Mouse (Mus musculus) ES-Bruce4 (cell line): ENCODE results near the gene Atp2b2. TPM values are rescaled to one million over a fixed set of nuclear protein-coding genes. Genes with fewer than 3 reads are reported as not detected.

Experiments used
- H3K27ac ChIP-seq: 2 replicates; pipeline ENCODE4 v1.5.1; 2012; ENCODE audit warnings: low read length, inconsistent platforms; ENCODE audit not compliant: insufficient read depth
- H3K27me3 ChIP-seq: 2 replicates; pipeline ENCODE4 v1.6.1; 2012; ENCODE audit warnings: mild to moderate bottlenecking, low read length, inconsistent platforms; ENCODE audit not compliant: control insufficient read depth, poor library complexity, insufficient read depth, severe bottlenecking
- H3K36me3 ChIP-seq: 2 replicates; pipeline ENCODE4 v1.6.1; 2012; ENCODE audit warnings: inconsistent platforms, mild to moderate bottlenecking, low read length, moderate library complexity; ENCODE audit not compliant: control insufficient read depth, poor library complexity, insufficient read depth, severe bottlenecking
- H3K4me1 ChIP-seq: one replicate; pipeline ENCODE4 v1.8.1; 2011; ENCODE audit warnings: low read length; ENCODE audit not compliant: control insufficient read depth, insufficient read depth
- H3K4me3 ChIP-seq: 2 replicates; pipeline ENCODE4 v1.5.1; 2011; ENCODE audit warnings: low read depth, mild to moderate bottlenecking, low read length
- H3K9ac ChIP-seq: 2 replicates; pipeline ENCODE4 v1.6.1; 2012; ENCODE audit warnings: low read depth, mild to moderate bottlenecking, inconsistent platforms; ENCODE audit not compliant: poor library complexity, severe bottlenecking
- H3K9me3 ChIP-seq: replicated peaks from 2 replicates; pipeline ENCODE4 v1.6.1; 2012; ENCODE audit warnings: mild to moderate bottlenecking, low read length, inconsistent platforms; ENCODE audit not compliant: control insufficient read depth, poor library complexity, insufficient read depth, severe bottlenecking
- CTCF ChIP-seq: IDR thresholded peaks from one replicate; pipeline ENCODE4 v1.8.1; 2011; ENCODE audit warnings: low read depth, low read length
- EP300 ChIP-seq: IDR thresholded peaks from 2 replicates; pipeline ENCODE4 v1.6.1; 2011; ENCODE audit warnings: low read depth, low read length; ENCODE audit not compliant: insufficient read depth
- POLR2A ChIP-seq: IDR thresholded peaks from one replicate; pipeline ENCODE4 v1.8.1; 2011; ENCODE audit warnings: low read length; ENCODE audit not compliant: insufficient read depth
- polyA plus RNA-seq: library from polyadenylated mRNA; stranded (reverse); fragments of >200 nt; gene quantifications from 2 replicates; pipeline ENCODE4 v1.2.4, GENCODE M21; 2011; ENCODE audit warnings: low read depth; ENCODE audit not compliant: missing spikeins, insufficient read depth, insufficient read length

Atp2b2 gene
- polyA plus RNA-seq, 1 experiment: 0.42 TPM

DNA sequence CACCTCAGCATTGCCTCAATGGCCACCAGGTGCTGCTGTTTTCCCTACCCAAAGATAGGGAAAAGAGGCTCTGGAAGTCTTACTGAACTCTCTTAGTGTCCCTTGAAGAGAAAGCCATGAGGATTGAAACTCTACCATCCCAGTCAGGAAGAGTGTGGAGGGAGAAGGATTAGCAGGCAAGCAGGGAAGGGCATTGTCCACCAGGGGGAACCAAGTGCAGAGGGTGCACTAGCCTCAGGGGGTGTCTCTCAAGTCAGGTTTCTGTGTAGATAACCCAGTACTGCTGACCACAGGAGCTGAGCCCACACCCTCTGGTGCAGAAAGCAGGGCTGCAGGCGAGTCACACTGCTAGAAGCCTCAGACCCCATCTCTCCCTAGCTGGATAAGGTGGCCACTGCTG lies 203.9 kb downstream of the Atp2b2 start:
- no peak overlapping the region for H3K9ac ChIP-seq
- H3K27me3 ChIP-seq: no peaks in the 10 kb centered on the region
- no peaks in the 10 kb centered on the region for H3K36me3 ChIP-seq
- H3K9me3 ChIP-seq: no peaks in the 10 kb centered on the region
- no peaks in the 10 kb centered on the region for H3K4me1 ChIP-seq
- H3K27ac ChIP-seq: no peak overlapping the region
- no peak overlapping the region for H3K4me3 ChIP-seq
- TF ChIP-seq EP300 (no peak), POLR2A (no peak), CTCF (no peak)

DNA sequence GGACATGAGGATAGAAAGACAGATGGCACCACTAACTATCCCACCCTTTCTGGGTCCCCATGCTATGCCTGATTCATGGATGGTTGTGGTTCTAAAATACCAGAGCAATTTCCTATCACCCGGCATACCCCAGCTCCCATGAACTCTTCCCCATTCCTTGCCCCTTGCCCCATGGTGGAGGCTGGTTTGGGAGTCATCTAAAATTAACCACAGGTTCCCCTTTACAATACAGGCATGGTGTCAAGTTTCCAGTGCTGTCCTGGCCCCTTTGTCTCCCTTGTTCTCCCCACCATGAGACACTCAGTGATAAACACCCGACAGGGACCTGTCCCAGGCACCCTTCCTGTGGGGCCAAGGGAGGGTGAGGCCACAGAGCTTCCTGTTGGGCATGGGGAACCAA lies 204.7 kb downstream of the Atp2b2 start:
- Histone ChIP-seq H3K4me1 (no peaks in the 10 kb centered on the region), H3K9me3 (no peaks in the 10 kb centered on the region), H3K9ac (no peak overlapping the region), H3K27ac (no peak overlapping the region), H3K36me3 (no peaks in the 10 kb centered on the region), H3K27me3 (no peaks in the 10 kb centered on the region), H3K4me3 (no peak overlapping the region)
- TF ChIP-seq CTCF (no peak), EP300 (no peak), POLR2A (no peak)

DNA sequence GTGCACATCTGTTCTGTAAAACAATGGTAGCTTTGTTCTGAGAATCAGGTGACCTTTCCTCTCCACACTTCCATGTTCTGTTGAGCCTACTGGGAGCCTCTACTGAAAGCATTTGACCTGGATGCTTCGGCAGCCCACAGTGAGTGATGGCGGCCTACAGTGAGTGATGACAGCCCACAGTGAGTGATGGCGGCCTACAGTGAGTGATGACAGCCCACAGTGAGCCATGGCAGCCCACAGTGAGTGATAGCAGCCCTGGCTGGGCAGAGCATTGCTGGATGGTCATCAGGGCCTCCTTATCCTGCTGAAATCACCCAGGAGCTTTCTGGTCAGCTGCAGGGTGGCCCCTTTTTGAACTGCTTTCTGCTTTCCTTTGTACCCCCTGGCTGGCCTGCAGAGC lies 205.9 kb downstream of the Atp2b2 start:
- no peak for TF ChIP-seq POLR2A
- no peak for TF ChIP-seq CTCF
- Histone ChIP-seq H3K9ac (no peak overlapping the region), H3K27me3 (no peaks in the 10 kb centered on the region), H3K36me3 (no peaks in the 10 kb centered on the region), H3K9me3 (no peaks in the 10 kb centered on the region), H3K4me1 (no peaks in the 10 kb centered on the region), H3K4me3 (no peak overlapping the region), H3K27ac (no peak overlapping the region)

DNA sequence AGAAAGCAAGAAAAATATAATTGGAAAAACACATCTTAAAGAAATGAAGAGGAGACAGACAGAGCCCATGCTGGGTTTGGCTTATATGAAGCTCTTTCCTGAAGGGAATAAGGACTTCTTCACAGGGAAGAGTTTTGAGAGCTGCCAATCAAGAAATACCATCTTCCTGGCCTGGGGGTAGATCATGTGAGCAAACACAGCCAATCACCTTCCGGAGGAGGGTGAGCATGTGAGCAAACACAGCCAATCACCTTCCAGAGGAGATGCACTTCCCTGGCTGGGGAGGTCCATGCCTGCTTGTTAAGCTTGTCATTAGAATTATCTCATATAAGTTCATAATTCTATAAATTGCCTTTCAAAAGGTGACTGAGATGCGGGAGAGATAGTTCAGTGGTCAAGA lies 211.9 kb downstream of the Atp2b2 start:
- TF ChIP-seq POLR2A (no peak), CTCF (no peak), EP300 (no peak)
- Histone ChIP-seq H3K27ac (no peak overlapping the region), H3K36me3 (no peaks in the 10 kb centered on the region), H3K4me3 (no peak overlapping the region), H3K27me3 (no peaks in the 10 kb centered on the region), H3K4me1 (no peaks in the 10 kb centered on the region), H3K9me3 (no peaks in the 10 kb centered on the region), H3K9ac (no peak overlapping the region)

DNA sequence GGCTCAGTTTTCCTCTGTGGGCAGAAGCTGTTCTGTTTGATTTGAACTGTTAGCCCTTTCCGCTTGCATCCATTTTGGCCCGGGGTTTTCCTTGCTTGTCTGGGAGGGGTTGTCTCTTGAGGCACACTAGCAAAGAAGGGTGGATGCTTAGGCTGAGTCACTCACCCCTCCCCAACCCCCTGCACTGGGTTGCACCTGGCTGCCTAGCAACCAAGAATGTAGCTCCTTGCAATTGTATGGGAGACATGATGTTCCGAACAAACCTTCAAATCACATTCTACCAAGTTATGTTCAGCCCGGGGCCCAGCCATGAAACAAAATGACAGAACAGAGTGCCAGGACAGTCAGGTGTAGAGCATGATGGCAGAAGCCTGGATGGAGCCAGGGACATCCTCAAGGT lies 215.1 kb downstream of the Atp2b2 start:
- Histone ChIP-seq H3K4me3 (no peak overlapping the region), H3K36me3 (no peaks in the 10 kb centered on the region), H3K9me3 (no peaks in the 10 kb centered on the region), H3K27me3 (no peaks in the 10 kb centered on the region), H3K4me1 (no peaks in the 10 kb centered on the region), H3K9ac (no peak overlapping the region), H3K27ac (no peak overlapping the region)
- no peak for TF ChIP-seq CTCF
- no peak for TF ChIP-seq EP300
- no peak for TF ChIP-seq POLR2A

DNA sequence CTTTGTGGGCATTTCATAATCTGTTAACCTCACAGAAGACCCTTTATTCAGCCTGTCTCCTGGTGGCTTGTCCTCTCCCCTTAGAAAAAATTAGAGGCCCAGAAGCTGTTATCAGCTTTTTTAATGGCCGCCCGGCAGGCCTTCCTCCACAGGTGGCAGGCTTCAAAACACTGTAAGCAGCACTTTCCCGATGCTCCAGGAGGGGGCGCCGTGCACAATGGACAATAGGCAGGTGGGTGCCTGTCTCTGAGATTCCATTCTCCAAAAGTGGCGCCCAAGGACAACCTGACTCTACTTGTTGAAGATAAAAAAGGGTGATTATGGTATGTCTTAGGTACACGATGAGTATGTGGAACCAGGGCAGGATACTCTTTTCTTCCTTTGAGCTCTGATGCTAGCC lies 220.0 kb downstream of the Atp2b2 start:
- no peaks in the 10 kb centered on the region for H3K9me3 ChIP-seq
- H3K27ac ChIP-seq: no peak overlapping the region
- H3K27me3 ChIP-seq: no peaks in the 10 kb centered on the region
- no peaks in the 10 kb centered on the region for H3K4me1 ChIP-seq
- no peaks in the 10 kb centered on the region for H3K36me3 ChIP-seq
- H3K4me3 ChIP-seq: no peak overlapping the region
- H3K9ac ChIP-seq: no peak overlapping the region
- TF ChIP-seq EP300: no peak
- peak; percentile 79 for TF ChIP-seq CTCF

DNA sequence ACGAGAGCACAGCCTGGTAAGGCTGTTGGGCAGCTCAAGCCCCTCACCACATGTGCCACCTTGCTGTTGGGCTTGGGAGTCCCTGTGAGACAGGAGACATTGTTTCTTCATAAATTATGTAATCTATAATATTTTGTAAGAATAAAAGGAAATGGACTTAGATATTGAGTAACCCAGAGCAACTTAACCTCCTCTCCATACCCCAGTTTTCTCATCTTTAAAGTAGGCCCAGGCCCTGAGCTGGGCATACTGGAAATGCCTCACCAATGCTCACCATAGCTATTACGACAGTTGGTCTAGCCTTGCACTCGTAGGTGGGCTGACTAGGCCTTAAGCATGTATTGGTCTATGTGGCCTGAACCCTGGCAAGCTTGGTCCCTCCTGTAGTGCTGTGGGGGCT lies 225.7 kb downstream of the Atp2b2 start:
- TF ChIP-seq CTCF (no peak), EP300 (no peak), POLR2A (no peak)
- no peaks in the 10 kb centered on the region for H3K4me1 ChIP-seq
- no peaks in the 10 kb centered on the region for H3K27me3 ChIP-seq
- H3K9me3 ChIP-seq: no peaks in the 10 kb centered on the region
- H3K36me3 ChIP-seq: no peaks in the 10 kb centered on the region
- no peak overlapping the region for H3K27ac ChIP-seq
- no peak overlapping the region for H3K4me3 ChIP-seq
- H3K9ac ChIP-seq: no peak overlapping the region
